Mouse (Mus musculus): ENCODE results near the gene Sept9.

Gene Sept9

GRCm38 (mm10) chr11:117403073-117403472 lies 203.6 kb downstream of the Sept9 start:
- DNase-seq (ENCODE audit: low spot score in 2 of 2): no peak

DNA sequence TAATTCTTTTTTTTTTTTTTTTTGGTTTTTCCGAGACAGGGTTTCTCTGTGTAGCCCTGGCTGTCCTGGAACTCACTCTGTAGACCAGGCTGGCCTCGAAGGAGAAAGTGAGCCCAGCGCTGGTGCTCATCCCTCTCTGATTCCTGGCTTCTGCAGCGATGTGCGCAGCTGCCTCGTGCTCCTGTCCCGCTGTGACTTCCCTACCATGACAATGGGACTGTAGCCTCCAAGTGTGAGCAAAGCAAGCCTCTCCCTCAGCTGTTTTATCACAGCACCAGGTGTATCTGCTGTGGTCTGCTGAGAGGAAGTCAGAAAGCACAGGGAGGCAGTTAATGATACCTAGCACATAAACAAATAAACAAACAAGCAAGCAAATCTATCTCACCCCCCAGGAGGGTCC lies 204.3 kb downstream of the Sept9 start:
- no peak for DNase-seq (ENCODE audit: low spot score in 2 of 2)

GRCm38 (mm10) chr11:117406711-117407110 lies 207.2 kb downstream of the Sept9 start:
- DNase-seq (ENCODE audit: low spot score in 2 of 2): no peak

GRCm38 (mm10) chr11:117407196-117407595 lies 207.7 kb downstream of the Sept9 start:
- no peak for DNase-seq (ENCODE audit: low spot score in 2 of 2)

DNA sequence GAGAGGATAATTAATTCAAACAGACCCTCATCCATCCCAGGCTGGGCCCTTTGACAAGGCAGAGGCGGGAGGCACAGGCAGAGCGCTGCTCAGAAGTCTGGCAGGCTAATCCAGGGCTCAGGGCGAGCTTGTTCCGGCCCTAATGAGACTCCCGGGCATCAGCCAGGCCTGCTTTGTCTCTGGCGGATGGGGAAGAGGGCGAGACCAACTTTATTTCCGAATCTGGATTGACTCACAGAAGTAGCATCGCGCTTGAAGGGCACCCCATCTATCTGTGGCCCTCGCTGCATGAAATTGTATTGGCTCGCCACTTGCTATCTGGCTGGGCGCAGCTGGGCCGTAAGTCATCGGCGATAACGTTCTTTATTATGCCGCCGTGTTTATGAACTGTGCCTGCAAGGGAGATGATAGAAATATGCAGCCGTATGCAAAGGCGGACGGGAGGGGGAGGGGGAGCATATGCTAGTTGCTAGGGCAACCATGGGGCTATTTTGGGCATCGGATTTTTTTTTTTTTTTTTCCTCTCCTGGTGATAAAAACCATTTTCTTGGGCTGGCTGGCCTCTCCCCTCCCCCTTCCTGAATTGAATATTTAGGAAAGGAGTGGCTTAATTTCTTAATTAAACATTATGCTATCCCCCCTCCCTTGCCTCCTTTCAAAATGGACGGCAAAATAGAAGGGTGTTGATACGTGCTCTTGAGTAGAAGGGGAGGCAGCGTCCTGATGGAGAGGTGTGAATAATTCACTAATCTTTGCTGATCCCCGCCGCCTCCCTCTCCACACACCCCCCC lies 208.4 kb downstream of the Sept9 start:
- peak in 1 of 2 experiments; percentile 61 for DNase-seq (ENCODE audit: low spot score in 2 of 2)

DNA sequence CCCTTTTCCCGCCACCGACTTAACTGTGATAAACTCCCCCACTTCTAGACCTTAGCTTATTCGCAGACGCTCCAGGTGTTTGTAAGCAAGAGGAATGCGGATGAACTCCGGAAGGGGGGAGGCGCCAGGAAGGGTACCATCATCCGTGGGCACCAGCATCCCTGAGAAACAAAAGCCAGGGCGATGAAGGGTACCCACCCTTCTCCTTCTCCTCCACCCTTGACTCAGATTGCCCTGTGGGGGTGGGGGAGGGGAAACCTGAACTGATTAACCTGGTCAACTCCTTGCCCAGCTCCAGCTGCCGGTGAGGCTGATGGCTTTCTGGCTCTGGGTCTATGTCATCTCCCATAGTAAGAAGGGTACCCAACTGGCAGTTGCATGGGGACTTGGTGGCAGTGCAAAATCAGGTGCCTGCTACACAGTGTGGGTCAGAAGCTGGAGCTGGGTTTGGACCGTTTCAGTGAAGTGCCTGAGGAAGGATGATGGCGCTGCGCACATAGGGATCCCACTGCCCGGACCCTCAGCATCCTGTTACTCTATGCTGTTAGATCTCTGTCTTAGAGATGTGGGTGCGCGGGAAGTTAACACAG lies 209.1 kb downstream of the Sept9 start:
- no peak for DNase-seq (ENCODE audit: low spot score in 2 of 2)

DNA sequence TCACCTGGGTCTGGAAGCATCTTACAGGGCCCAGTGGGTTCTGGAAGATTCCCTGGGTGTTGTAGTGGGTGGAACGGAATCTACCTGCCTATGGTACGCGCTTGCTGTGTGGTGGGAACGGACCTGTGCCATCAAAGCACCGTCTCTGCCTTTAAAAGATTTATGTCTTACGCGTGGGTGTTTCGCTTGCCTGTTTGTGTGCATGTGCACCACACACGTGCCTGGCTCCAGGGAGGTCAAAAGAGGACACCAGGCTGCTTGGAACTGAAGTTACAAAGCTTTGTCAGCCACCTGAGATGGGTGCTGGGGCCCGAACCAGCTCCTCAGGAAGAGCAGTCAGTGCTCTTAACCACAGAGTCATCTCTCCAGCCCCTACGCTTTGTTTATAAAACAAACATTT lies 209.9 kb downstream of the Sept9 start:
- DNase-seq (ENCODE audit: low spot score in 2 of 2): no peak

GRCm38 (mm10) chr11:117410059-117410458 lies 210.6 kb downstream of the Sept9 start:
- DNase-seq (ENCODE audit: low spot score in 2 of 2): no peak

GRCm38 (mm10) chr11:117411663-117412062 lies 212.2 kb downstream of the Sept9 start:
- DNase-seq (ENCODE audit: low spot score in 2 of 2): no peak
